Mouse (Mus musculus): ENCODE data around the gene Gm14419. TPM values are rescaled to one million over a fixed set of nuclear protein-coding genes. Genes with fewer than 3 reads are reported as not detected.

Gm14419 gene
- polyA plus RNA-seq (2014; fragmentation: Illumina TruSeq; extraction: RNeasy Lipid Tissue Mini Kit (QIAGEN cat#74804); ENCODE audit: low read depth, low replicate concordance), result 41.7 TPM

GRCm38 (mm10) chr2:177000656-177001055, at the start of gene Gm14419:
Gene Gm14419, plus strand, starts transcription at chr2:177000956.

Other genes starting within 250 kb of the Gm14419 start
- 71.6 TPM for gene Gm14295, start 202.3 kb upstream of the Gm14419 start, polyA plus RNA-seq (2014; fragmentation: Illumina TruSeq; extraction: RNeasy Lipid Tissue Mini Kit (QIAGEN cat#74804); ENCODE audit: low read depth, low replicate concordance)
- not detected for gene Gm14408, start 169.8 kb upstream of the Gm14419 start, polyA plus RNA-seq (2014; fragmentation: Illumina TruSeq; extraction: RNeasy Lipid Tissue Mini Kit (QIAGEN cat#74804); ENCODE audit: low read depth, low replicate concordance)
- 36.8 TPM for gene Gm14296, start 73.1 kb upstream of the Gm14419 start, polyA plus RNA-seq (2014; fragmentation: Illumina TruSeq; extraction: RNeasy Lipid Tissue Mini Kit (QIAGEN cat#74804); ENCODE audit: low read depth, low replicate concordance)
- gene Gm14401, start 73.4 kb downstream of the Gm14419 start, polyA plus RNA-seq (2014; fragmentation: Illumina TruSeq; extraction: RNeasy Lipid Tissue Mini Kit (QIAGEN cat#74804); ENCODE audit: low read depth, low replicate concordance), result not detected
- 124 TPM for gene Gm14410, start 205.5 kb downstream of the Gm14419 start, polyA plus RNA-seq (2014; fragmentation: Illumina TruSeq; extraction: RNeasy Lipid Tissue Mini Kit (QIAGEN cat#74804); ENCODE audit: low read depth, low replicate concordance)

Data from adrenal gland, adult 10 weeks (tissue).